Mouse (Mus musculus) liver, embryonic 14.5 days (tissue): Measurements from ENCODE around the gene Bmpr1b. TPM values are rescaled to one million over a fixed set of nuclear protein-coding genes. Genes with fewer than 3 reads are reported as not detected.

Experiments
- ATAC-seq: fragments of 200-750 bp; cut with Nextera tagmentation; 2 replicates; pipeline ENCODE4 v1.8.0; 2017; ENCODE audit warnings: moderate number of reproducible peaks, mild to moderate bottlenecking, moderate library complexity; ENCODE audit not compliant: insufficient read depth
- DNase-seq, 3 experiments: peaks; one replicate each; pipeline ENCODE4 v3.0.0-alpha.2; 2012 to 2013; ENCODE audit warnings: low read depth in 3 of 3, low spot score in 3 of 3
- H3K27ac ChIP-seq: fragments of 300-500 bp; sonication (generic); 2 replicates; pipeline ENCODE4 v1.5.1; 2014; ENCODE audit warnings: moderate library complexity, mild to moderate bottlenecking, control low read depth, inconsistent platforms
- H3K27me3 ChIP-seq: fragments of 300-500 bp; sonication (generic); 2 replicates; pipeline ENCODE4 v1.6.1; 2014; ENCODE audit warnings: mild to moderate bottlenecking, low read length, moderate library complexity; ENCODE audit not compliant: control insufficient read depth, insufficient read depth
- H3K36me3 ChIP-seq: fragments of 300-500 bp; sonication (generic); replicated peaks from 2 replicates; pipeline ENCODE4 v1.6.1; 2014; ENCODE audit warnings: low read depth; ENCODE audit not compliant: control insufficient read depth, insufficient read depth
- H3K4me1 ChIP-seq, 2 experiments: fragments of 200-500 bp in 1 of 2; fragments of 300-500 bp in 1 of 2; sonication (generic) in 1 of 2; replicated peaks; 2 replicates each; pipeline ENCODE4 v1.6.1; 2012 to 2014; ENCODE audit warnings: antibody characterized with exemption in 1 of 2, inconsistent platforms in 1 of 2, low read length in 1 of 2; ENCODE audit not compliant: control insufficient read depth in 2 of 2, insufficient read depth in 2 of 2
- H3K4me2 ChIP-seq: fragments of 300-500 bp; sonication (generic); 2 replicates; pipeline ENCODE4 v1.6.1; 2014; ENCODE audit warnings: low read depth, mild to moderate bottlenecking, control low read depth, moderate library complexity
- H3K4me3 ChIP-seq, 2 experiments: fragments of 200-500 bp in 1 of 2; fragments of 300-500 bp in 1 of 2; sonication (generic) in 1 of 2; 2 replicates each; pipeline ENCODE4 v1.5.1; 2012 to 2014; ENCODE audit warnings: low read depth in 2 of 2, low read length in 2 of 2, mild to moderate bottlenecking in 2 of 2, control low read depth in 1 of 2, inconsistent platforms in 1 of 2, moderate library complexity in 1 of 2; ENCODE audit not compliant: insufficient read depth in 1 of 2
- H3K9ac ChIP-seq: fragments of 300-500 bp; sonication (generic); replicated peaks from 2 replicates; pipeline ENCODE4 v1.6.1; 2014; ENCODE audit warnings: mild to moderate bottlenecking, control low read depth, moderate library complexity
- H3K9me3 ChIP-seq: fragments of 300-500 bp; sonication (generic); 2 replicates; pipeline ENCODE4 v1.6.1; 2016; ENCODE audit warnings: low read length, mixed read lengths; ENCODE audit not compliant: control insufficient read depth
- CTCF ChIP-seq: IDR thresholded peaks from 2 replicates; pipeline ENCODE4 v1.5.1; 2016; ENCODE audit warnings: antibody characterized with exemption, low read depth, control low read depth
- EP300 ChIP-seq: IDR thresholded peaks from 2 replicates; pipeline ENCODE4 v1.6.1; 2016; ENCODE audit warnings: antibody characterized with exemption, low read depth
- WGBS: fragments of 180-500 bp; shearing (Covaris S2); extraction: QIAGEN DNeasy Blood & Tissue Kit; methylation state at CpG from one replicate; pipeline ENCODE4 v1.1.7; 2014; ENCODE audit not compliant: insufficient replicate concordance; 5-methylcytosine and 5-hydroxymethylcytosine counted together
- polyA plus RNA-seq, 2 experiments: library from polyadenylated mRNA; depleted of rRNA in 1 of 2; stranded (reverse) in 1 of 2; unstranded in 1 of 2; fragments of >200 nt; fragmentation: Nextera tagmentation in 1 of 2; extraction: Ambion mirVana in 1 of 2; gene quantifications; 2 replicates each; pipeline versions ENCODE4 v1.2.1 to v1.2.3; 2012 to 2014

Gene Bmpr1b
- polyA plus RNA-seq, 2 experiments: 0.03 to 0.05 TPM

DNA sequence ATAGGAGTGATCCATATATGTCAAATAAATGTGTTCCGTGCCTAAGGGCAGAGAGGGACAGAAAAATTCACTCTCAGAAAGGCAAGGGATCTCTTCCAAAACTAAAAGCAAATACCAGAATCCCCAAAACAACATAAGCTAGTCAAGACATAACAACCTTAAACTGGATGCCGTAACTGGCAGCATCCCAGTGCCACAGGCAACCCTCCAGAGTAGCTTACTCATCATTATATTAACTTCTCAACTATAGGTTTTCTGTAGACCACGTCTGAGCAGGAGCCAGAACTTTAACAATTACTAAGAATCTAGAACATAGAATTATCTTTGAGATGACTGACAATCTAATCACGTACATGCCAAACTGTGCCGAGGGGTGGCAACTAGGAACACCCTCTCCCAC lies 128.9 kb downstream of the Bmpr1b start:
- no peak for DNase-seq
- Histone ChIP-seq H3K9me3 (no peaks in the 10 kb centered on the region), H3K4me3 (no peak overlapping the region), H3K4me1 (no peaks in the 10 kb centered on the region), H3K36me3 (no peaks in the 10 kb centered on the region), H3K27me3 (no peaks in the 10 kb centered on the region), H3K4me2 (no peak overlapping the region), H3K27ac (no peak overlapping the region), H3K9ac (no peak overlapping the region)
- no peak for ATAC-seq
- TF ChIP-seq CTCF (no peak), EP300 (no peak)
- 58% methylated on average over 5 of the region's 5 CpGs for WGBS

DNA sequence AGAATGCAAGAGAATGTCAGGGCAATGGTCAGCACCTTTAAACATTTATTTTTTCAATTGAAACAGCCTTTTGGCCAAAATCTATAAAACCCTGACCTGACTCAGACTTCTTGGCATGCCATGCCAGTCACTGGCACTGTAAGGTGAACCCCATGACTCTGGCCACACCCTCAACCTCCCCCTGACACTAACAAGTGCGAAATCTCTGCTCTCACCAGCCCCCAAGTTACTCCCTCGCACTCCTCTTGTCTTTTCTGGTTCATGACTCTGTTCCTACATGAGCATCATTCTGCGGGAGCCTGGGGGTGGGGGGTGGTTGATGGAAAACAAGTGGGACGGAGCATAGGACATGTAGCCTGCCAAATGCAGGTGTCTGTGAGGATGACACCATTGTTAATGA lies 135.1 kb downstream of the Bmpr1b start:
- Histone ChIP-seq H3K9me3 (no peaks in the 10 kb centered on the region), H3K9ac (no peak overlapping the region), H3K27me3 (no peaks in the 10 kb centered on the region), H3K4me3 (no peak overlapping the region), H3K27ac (no peak overlapping the region), H3K36me3 (no peaks in the 10 kb centered on the region), H3K4me1 (no peaks in the 10 kb centered on the region; a peak in 1 of 4 replicates), H3K4me2 (no peak overlapping the region)
- TF ChIP-seq CTCF (no peak), EP300 (no peak)
- WGBS: 42% methylated on average over 4 of the region's 4 CpGs
- DNase-seq: no peak
- ATAC-seq: no peak

GRCm38 (mm10) chr3:142019716-142020115 lies 149.5 kb downstream of the Bmpr1b start:
- no peak for DNase-seq
- Histone ChIP-seq H3K4me3 (no peak overlapping the region), H3K9ac (no peak overlapping the region), H3K36me3 (no peaks in the 10 kb centered on the region), H3K4me1 (no peaks in the 10 kb centered on the region), H3K27ac (no peak overlapping the region), H3K27me3 (no peaks in the 10 kb centered on the region), H3K9me3 (no peaks in the 10 kb centered on the region), H3K4me2 (no peak overlapping the region)
- ATAC-seq: no peak
- TF ChIP-seq CTCF (no peak), EP300 (no peak)
- WGBS: 72% methylated on average over 7 of the region's 7 CpGs

- 62% methylated on average over 7 of the region's 7 CpGs for WGBS
- no peak for ATAC-seq
- Histone ChIP-seq H3K36me3 (no peaks in the 10 kb centered on the region), H3K27ac (no peak overlapping the region), H3K4me2 (no peak overlapping the region), H3K4me1 (no peaks in the 10 kb centered on the region), H3K9me3 (no peaks in the 10 kb centered on the region), H3K27me3 (no peaks in the 10 kb centered on the region), H3K4me3 (no peak overlapping the region), H3K9ac (no peak overlapping the region)
- DNase-seq: no peak
- TF ChIP-seq CTCF: no peak
- TF ChIP-seq EP300: no peak
Measured at GRCm38 (mm10) chr3:141984548-141984947, 184.7 kb downstream of the Bmpr1b start.

DNA sequence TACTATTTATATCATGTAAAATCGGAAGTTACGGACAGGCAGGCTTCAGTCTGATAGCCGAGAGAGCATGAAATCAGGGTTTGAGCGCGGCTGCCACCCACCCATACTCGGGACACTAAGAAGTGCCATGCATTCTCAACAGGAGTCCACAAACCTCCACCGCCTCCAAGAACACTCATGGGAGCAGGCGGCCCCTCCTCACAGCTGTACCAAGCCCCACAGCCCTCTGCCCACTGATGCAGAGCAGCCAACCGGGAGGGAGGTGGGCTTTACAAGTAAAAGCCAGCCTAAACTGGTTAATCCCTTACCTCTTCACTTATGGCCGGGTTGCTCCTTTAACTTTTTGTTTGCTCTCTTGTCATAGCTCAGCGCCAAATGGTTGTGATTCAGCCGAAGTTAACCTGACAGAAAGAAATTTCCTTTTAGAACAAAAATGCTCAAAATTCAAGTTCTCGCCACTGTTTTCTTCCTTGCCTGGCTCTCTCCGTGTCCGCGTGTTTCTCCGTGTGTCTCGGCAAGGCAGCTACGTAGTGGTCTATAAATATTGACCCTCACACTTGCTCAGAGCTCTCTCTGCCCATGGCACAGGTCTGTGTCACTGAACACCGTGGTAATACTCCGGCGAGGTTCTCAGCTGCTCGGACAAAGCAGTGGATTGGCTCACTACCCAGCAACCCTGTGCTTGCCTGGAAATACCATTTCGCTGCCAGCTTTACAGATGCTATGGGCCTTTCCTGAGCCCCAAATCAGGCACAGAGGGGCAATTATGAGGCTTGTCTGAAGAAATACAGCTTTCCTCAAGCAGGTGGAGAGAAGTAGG lies 187.4 kb downstream of the Bmpr1b start:
- no peak for ATAC-seq
- Histone ChIP-seq H3K4me2 (no peak overlapping the region), H3K36me3 (no peaks in the 10 kb centered on the region), H3K4me3 (no peak overlapping the region), H3K9ac (no peak overlapping the region), H3K4me1 (no peaks in the 10 kb centered on the region), H3K9me3 (no peaks in the 10 kb centered on the region), H3K27ac (no peak overlapping the region), H3K27me3 (no peaks in the 10 kb centered on the region)
- TF ChIP-seq EP300 (no peak), CTCF (no peak)
- no peak for DNase-seq
- whole genome bisulfite sequencing: 72% methylated on average over 24 of the region's 24 CpGs
